Mouse (Mus musculus): Measurements from ENCODE around the gene Obp2b. TPM values are rescaled to one million over a fixed set of nuclear protein-coding genes. Genes with fewer than 3 reads are reported as not detected.

Obp2b gene
- polyA plus RNA-seq, 1 experiment from 2014 or later, result not detected

DNA sequence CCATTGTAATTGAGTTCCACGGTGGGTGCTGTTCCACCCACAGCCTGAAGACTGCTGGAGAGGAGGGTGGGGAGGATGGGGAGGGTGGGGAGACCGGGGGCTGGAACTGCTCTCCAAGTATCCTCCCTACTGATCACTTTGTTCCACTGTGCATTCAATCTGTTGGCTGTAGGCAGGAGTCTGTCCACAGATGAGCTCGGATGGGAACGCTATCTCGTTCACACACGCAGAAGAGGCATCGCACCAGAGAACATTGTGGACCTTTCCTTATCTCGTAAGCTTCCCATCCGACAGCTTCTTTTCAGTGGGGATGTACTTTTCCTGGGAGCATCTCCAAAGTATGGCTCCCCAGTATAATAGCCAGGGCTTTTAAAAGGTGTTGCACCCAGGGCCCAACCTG is 42.3 kb downstream of the Obp2b start:
- WGBS, result 86% methylated on average over 9 of the region's 9 CpGs
- Histone ChIP-seq H3K4me3 (replicated peaks) (no peak overlapping the region), H3K27me3 (no peaks in the 10 kb centered on the region), H3K4me1 (replicated peaks) (no peaks in the 10 kb centered on the region), H3K9me3 (no peaks in the 10 kb centered on the region), H3K27ac (no peak overlapping the region), H3K4me2 (no peak overlapping the region), H3K9ac (replicated peaks) (no peak overlapping the region), H3K36me3 (no peaks in the 10 kb centered on the region)
- ATAC-seq (ENCODE audit: insufficient number of reproducible peaks, insufficient read depth, low FRiP score, low TSS enrichment, low read depth), result no peak

DNA sequence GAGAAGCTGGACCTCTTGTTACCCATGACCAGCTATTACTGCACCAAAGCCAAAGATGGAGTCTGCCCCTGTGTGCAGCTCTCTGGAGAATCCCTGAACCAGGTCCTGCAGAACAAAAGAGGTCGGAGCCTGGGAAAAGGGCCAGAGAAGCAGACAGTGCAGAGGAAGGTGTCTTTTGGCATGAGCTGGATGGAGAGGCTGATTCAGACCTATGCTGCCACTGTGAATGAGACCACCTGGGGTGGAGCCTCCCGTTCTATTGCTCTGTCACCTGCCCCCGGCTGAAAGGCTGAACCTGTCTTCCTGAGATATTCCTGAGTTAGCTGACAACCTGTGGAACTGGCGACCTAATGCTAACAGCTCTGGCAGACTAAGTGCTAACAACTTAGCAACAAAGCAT is 44.1 kb downstream of the Obp2b start:
- no peak overlapping the region for H3K9ac ChIP-seq (replicated peaks)

DNA sequence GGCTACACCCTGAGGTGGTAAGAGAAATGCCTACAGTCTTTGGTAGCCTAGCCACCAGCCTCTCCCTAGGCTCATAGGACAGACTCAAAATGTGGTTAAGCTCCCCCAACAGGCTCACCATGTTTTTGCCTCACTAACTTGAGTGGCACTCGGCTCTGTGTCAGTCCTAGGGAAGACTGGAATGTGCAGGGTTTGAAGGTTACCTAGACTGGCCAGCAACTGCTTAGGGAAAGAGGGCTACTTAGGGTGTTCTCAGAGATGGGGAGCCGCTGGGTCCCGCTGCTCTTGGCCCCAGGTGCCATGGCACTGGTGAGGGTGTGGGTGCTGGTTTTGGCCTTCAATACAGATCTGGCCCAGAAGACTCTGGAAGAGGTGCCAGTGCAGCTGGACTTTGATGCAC is 45.1 kb downstream of the Obp2b start, which contains the start of gene Gm13539:
TSS of gene Gm13539 (plus strand) at position 301 of the 400 bp plus-strand sequence.
- no peak for ATAC-seq (ENCODE audit: insufficient number of reproducible peaks, insufficient read depth, low FRiP score, low TSS enrichment, low read depth)
- Histone ChIP-seq H3K27me3 (no peaks in the 10 kb centered on the region), H3K4me2 (no peak within 1 kb of the TSS), H3K4me3 (replicated peaks) (no peak within 1 kb of the TSS), H3K36me3 (no peaks in the 10 kb centered on the region), H3K4me1 (replicated peaks) (no peaks in the 10 kb centered on the region), H3K9me3 (no peaks in the 10 kb centered on the region), H3K27ac (no peak within 1 kb of the TSS), H3K9ac (replicated peaks) (no peak within 1 kb of the TSS)
- WGBS, result 81% methylated on average over 3 of the region's 3 CpGs

More for the DNA sequence above, 44.1 kb downstream of the Obp2b start:
- no peak for ATAC-seq (ENCODE audit: insufficient number of reproducible peaks, insufficient read depth, low FRiP score, low TSS enrichment, low read depth)
- H3K9me3 ChIP-seq, result no peaks in the 10 kb centered on the region
- H3K4me2 ChIP-seq, result no peak overlapping the region
- H3K4me3 ChIP-seq (replicated peaks), result no peak overlapping the region
- no peaks in the 10 kb centered on the region for H3K4me1 ChIP-seq (replicated peaks)
- no peaks in the 10 kb centered on the region for H3K36me3 ChIP-seq
- 34% methylated on average over 4 of the region's 4 CpGs for WGBS
- no peaks in the 10 kb centered on the region for H3K27me3 ChIP-seq
- no peak overlapping the region for H3K27ac ChIP-seq

DNA sequence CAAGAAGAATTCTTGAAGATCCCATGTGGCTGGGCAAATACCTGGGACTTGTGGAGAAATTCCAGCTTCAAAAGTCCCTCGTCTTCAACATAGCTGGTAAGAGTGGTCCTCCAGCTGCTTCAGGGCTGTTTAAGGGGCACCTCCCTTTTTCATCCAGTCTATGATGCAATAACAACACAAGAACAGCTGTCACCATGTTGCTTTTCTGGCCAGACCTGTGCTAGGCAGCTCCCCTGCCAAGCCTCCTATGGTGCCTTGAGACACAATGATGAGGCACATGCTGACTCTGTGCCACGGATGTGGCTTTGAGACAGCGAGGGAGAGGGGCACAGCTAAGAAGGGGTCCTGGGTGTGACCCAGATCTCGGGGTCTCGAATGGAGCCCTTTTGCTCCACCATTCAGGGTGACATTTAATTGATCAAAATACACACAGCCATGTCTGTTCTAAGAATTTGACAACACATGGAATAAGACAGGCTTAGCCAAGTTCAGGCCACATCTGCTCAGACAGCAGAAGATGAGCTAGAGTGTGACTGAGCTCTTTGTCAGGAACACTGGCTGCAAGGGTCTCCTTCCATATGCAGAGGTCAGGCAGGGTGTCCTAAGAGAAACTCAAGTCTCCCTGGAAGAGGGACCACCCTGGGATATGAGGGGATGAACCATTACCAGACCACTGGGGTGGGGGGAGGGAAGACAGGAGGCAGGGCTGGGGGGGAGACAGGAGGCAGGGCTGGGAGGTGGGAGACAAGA is 48.9 kb downstream of the Obp2b start:
- 64% methylated on average over 5 of the region's 5 CpGs for WGBS
- Histone ChIP-seq H3K4me3 (replicated peaks) (no peak overlapping the region), H3K9ac (replicated peaks) (no peak overlapping the region), H3K4me2 (no peak overlapping the region), H3K4me1 (replicated peaks) (no peaks in the 10 kb centered on the region), H3K9me3 (no peaks in the 10 kb centered on the region), H3K27ac (no peak overlapping the region), H3K27me3 (no peaks in the 10 kb centered on the region), H3K36me3 (no peaks in the 10 kb centered on the region)
- no peak for ATAC-seq (ENCODE audit: insufficient number of reproducible peaks, insufficient read depth, low FRiP score, low TSS enrichment, low read depth)

DNA sequence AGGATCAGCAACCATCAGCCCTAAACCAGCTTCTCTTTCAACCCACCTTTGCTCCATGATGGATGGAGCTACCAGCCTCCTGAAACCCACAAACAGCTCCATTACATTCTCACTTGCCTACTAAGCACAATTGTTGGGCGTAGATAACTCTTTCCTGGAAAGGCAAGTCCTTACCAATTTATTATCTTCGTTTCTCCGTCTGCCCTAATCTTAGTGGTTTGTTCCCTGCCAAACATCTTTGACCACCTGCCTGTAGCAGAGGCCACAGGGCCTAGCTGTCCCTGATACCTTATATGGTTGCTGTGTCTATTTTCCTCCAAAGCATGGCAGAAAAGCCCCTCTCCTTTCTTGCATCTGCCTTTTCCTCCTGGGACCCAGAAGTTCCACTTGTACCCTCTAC is 52.3 kb downstream of the Obp2b start:
- 83% methylated on average over 3 of the region's 3 CpGs for WGBS
- Histone ChIP-seq H3K27ac (no peak overlapping the region), H3K9ac (replicated peaks) (no peak overlapping the region), H3K27me3 (no peaks in the 10 kb centered on the region), H3K4me3 (replicated peaks) (no peak overlapping the region), H3K4me1 (replicated peaks) (no peaks in the 10 kb centered on the region), H3K9me3 (no peaks in the 10 kb centered on the region), H3K36me3 (no peaks in the 10 kb centered on the region), H3K4me2 (no peak overlapping the region)
- no peak for ATAC-seq (ENCODE audit: insufficient number of reproducible peaks, insufficient read depth, low FRiP score, low TSS enrichment, low read depth)

Other genes starting within 250 kb of the Obp2b start
- not detected in 2 replicates for gene Lcn12, start 243.1 kb upstream of the Obp2b start, polyA plus RNA-seq (2016; fragmentation: Nextera tagmentation; extraction: Ambion mirVana)
- 68.4 and 76.8 TPM in 2 replicates for gene Fbxw5, start 236.3 kb upstream of the Obp2b start, polyA plus RNA-seq (2016; fragmentation: Nextera tagmentation; extraction: Ambion mirVana)
- gene C8g, start 235.3 kb upstream of the Obp2b start, polyA plus RNA-seq (2016; fragmentation: Nextera tagmentation; extraction: Ambion mirVana), result 4.0 and 6.1 TPM in 2 replicates
- gene Traf2, start 190.1 kb upstream of the Obp2b start, polyA plus RNA-seq (2016; fragmentation: Nextera tagmentation; extraction: Ambion mirVana), result 36.9 and 39.2 TPM in 2 replicates
- gene Edf1, start 179.2 kb upstream of the Obp2b start, polyA plus RNA-seq (2016; fragmentation: Nextera tagmentation; extraction: Ambion mirVana), result 320 and 329 TPM in 2 replicates
- 2.3 and 3.0 TPM in 2 replicates for gene Mamdc4, start 162.2 kb upstream of the Obp2b start, polyA plus RNA-seq (2016; fragmentation: Nextera tagmentation; extraction: Ambion mirVana)
- gene Phpt1, start 161.8 kb upstream of the Obp2b start, polyA plus RNA-seq (2016; fragmentation: Nextera tagmentation; extraction: Ambion mirVana), result 183 and 184 TPM in 2 replicates
- 0.08 and 0.23 TPM in 2 replicates for gene Ajm1, start 155.3 kb upstream of the Obp2b start, polyA plus RNA-seq (2016; fragmentation: Nextera tagmentation; extraction: Ambion mirVana)
- gene Rabl6, start 128.5 kb upstream of the Obp2b start, polyA plus RNA-seq (2016; fragmentation: Nextera tagmentation; extraction: Ambion mirVana), result 81.3 and 83.0 TPM in 2 replicates
- 0.18 and 0.27 TPM in 2 replicates for gene Ccdc183, start 119.3 kb upstream of the Obp2b start, polyA plus RNA-seq (2016; fragmentation: Nextera tagmentation; extraction: Ambion mirVana)
- 21.9 and 22.6 TPM in 2 replicates for gene Tmem141, start 115.0 kb upstream of the Obp2b start, polyA plus RNA-seq (2016; fragmentation: Nextera tagmentation; extraction: Ambion mirVana)
- gene Fcna, start 109.0 kb upstream of the Obp2b start, polyA plus RNA-seq (2016; fragmentation: Nextera tagmentation; extraction: Ambion mirVana), result 0.40 and 0.68 TPM in 2 replicates
- gene Lcn8, start 83.9 kb upstream of the Obp2b start, polyA plus RNA-seq (2016; fragmentation: Nextera tagmentation; extraction: Ambion mirVana), result 0.36 TPM in 1 of 2 replicates, not detected in the other
- gene Lcn5, start 79.1 kb upstream of the Obp2b start, polyA plus RNA-seq (2016; fragmentation: Nextera tagmentation; extraction: Ambion mirVana), result not detected in 2 replicates
- not detected in 2 replicates for gene Lcn6, start 60.2 kb upstream of the Obp2b start, polyA plus RNA-seq (2016; fragmentation: Nextera tagmentation; extraction: Ambion mirVana)
- gene Lcn10, start 54.3 kb upstream of the Obp2b start, polyA plus RNA-seq (2016; fragmentation: Nextera tagmentation; extraction: Ambion mirVana), result not detected in 2 replicates
- gene Obp2a, start 37.0 kb upstream of the Obp2b start, polyA plus RNA-seq (2016; fragmentation: Nextera tagmentation; extraction: Ambion mirVana), result not detected in 2 replicates
- 91.2 and 91.3 TPM in 2 replicates for gene Bmyc, start 30.3 kb upstream of the Obp2b start, polyA plus RNA-seq (2016; fragmentation: Nextera tagmentation; extraction: Ambion mirVana)
- gene Lcn3, start 28.6 kb downstream of the Obp2b start, polyA plus RNA-seq (2016; fragmentation: Nextera tagmentation; extraction: Ambion mirVana), result not detected in 2 replicates
- gene Lcn11, start 40.0 kb downstream of the Obp2b start, polyA plus RNA-seq (2016; fragmentation: Nextera tagmentation; extraction: Ambion mirVana), result not detected in 2 replicates
- gene Gm13539, start 45.2 kb downstream of the Obp2b start, polyA plus RNA-seq (2016; fragmentation: Nextera tagmentation; extraction: Ambion mirVana), result not detected in 2 replicates
- gene Glt6d1, start 78.8 kb downstream of the Obp2b start, polyA plus RNA-seq (2016; fragmentation: Nextera tagmentation; extraction: Ambion mirVana), result not detected in 2 replicates
- not detected in 2 replicates for gene Lcn9, start 86.1 kb downstream of the Obp2b start, polyA plus RNA-seq (2016; fragmentation: Nextera tagmentation; extraction: Ambion mirVana)
- 0.16 TPM in 1 of 2 replicates, not detected in the other for gene Sohlh1, start 110.2 kb downstream of the Obp2b start, polyA plus RNA-seq (2016; fragmentation: Nextera tagmentation; extraction: Ambion mirVana)
- gene Kcnt1, start 126.7 kb downstream of the Obp2b start, polyA plus RNA-seq (2016; fragmentation: Nextera tagmentation; extraction: Ambion mirVana), result 0.34 and 0.49 TPM in 2 replicates
- gene Camsap1, start 246.3 kb downstream of the Obp2b start, polyA plus RNA-seq (2016; fragmentation: Nextera tagmentation; extraction: Ambion mirVana), result 39.6 and 44.9 TPM in 2 replicates